Mouse (Mus musculus) adrenal gland (tissue): ENCODE measurements around the gene Auts2.

Experiments used
- intact Hi-C: fragments of 180-260 bp; cut with DNase I; formaldehyde crosslinking; loops from one replicate; pipeline ENCODE4 v1.15.1; 2025

The Auts2 gene

DNA sequence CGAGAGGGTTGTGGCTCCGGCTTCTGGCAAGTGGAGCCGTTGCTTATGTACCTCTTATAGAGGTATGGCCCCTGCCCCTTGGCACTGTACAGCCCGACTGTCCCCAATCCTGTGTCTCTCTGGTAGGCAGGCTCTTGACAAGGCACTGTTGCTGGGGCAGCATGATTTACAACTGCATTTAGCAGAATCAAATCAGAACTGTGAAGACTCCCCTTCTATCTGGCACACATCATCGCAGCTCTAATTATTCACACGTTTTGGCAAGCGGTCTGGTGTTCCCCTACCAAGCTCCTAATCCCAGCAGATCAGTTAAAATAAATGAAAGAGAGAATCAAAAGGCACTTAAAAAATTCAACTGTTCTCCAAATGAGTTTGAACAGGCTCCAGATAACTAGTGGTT lies 835.7 kb downstream of the Auts2 start:
- intact Hi-C loops = no loop called here

GRCm38 (mm10) chr5:131703729-131704128 lies 839.4 kb downstream of the Auts2 start:
- intact Hi-C loops = no loop called here

DNA sequence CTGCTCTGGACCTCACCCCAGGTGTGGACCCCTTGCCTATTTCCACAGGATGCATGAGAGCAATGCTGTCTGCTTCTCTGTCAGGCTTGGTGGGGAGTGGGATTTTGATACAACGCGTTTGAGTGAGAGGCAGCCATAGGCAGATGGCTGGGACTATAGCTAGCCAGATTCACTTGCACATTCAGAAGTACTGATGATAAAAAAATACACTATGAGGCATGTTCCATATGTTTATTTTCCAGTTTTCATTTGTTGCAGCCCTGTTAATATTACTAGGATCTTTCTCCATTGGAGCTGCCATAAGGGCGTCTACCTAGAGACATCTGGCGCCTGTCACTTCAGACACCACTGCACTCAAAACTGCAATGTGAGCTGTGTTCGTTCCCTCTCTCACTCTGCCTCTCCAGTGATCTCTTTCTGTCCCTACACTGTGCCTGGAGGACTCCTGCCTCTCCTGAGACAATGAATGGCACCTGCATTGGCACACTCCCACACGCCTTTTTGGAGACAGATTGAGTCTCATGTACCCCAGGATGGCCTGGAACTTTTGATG lies 840.2 kb downstream of the Auts2 start:
- intact Hi-C loops = no loop called here

GRCm38 (mm10) chr5:131698900-131699299 lies 844.2 kb downstream of the Auts2 start:
- intact Hi-C loops = no loop called here

DNA sequence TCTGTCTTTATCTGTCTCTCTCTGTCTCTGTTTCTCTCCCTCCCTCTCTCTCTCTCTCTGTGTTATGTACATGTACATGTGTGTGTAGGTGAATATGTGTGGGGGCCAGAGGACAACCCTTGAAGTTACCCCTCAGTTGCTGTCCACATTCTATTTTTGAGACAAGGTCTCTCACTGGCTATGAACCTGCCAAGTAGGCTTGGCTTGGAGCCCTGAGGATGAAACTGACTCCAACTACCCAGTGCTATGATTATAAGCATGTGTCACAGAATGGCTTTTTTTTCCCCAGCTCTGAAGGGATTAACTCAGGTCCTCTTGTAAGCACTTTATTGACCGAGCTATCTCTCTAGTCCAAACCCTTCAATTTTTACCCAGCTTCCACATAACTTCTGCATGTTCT lies 852.4 kb downstream of the Auts2 start:
- intact Hi-C loops = no loop called here

GRCm38 (mm10) chr5:131686956-131687618 lies 856.1 kb downstream of the Auts2 start:
- intact Hi-C loops = no loop called here

DNA sequence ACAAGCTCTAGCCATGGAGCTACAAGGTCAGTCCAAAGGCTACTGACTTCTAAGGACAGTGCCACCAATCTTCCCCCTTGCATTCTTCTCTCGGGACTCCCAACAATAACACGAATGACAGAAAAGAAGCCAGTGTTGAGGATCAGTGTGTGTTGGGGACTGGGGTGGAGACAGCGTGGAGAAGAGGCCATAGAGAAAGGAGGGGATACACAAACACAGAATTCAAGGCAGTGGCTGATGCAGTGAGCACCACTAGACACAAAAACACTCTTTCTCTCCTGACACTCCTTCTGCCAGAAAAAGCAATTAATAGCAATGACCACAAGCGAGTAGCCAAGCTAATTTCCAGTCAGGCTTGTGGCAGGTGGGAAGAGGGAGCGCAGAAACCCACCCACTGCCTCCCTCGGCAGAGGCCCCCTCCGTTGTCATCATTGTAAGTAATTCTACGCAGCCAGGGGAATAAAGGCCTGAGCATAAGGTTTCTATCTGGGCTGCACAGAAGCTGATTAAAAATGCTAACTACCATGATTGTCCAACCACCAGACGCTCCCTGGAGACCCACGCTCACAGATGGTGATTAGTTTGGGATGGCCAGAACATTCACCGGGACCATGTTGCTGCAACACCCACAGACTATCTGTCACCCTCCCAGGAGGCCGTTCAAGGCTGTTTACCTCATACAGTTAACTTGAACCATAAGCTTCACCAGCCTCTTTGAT lies 862.9 kb downstream of the Auts2 start:
- intact Hi-C loops = no loop called here

GRCm38 (mm10) chr5:131679523-131679922 lies 863.6 kb downstream of the Auts2 start:
- intact Hi-C loops = no loop called here

- intact Hi-C loops = no loop called here
These were observed 865.6 kb downstream of the Auts2 start for GRCm38 (mm10) chr5:131677518-131677917.

GRCm38 (mm10) chr5:131673696-131674095 lies 869.4 kb downstream of the Auts2 start:
- intact Hi-C loops = no loop called here

- intact Hi-C loops = no loop called here
These were observed 878.1 kb downstream of the Auts2 start for GRCm38 (mm10) chr5:131665068-131665467.

- intact Hi-C loops = no loop called here
These were observed 878.5 kb downstream of the Auts2 start for GRCm38 (mm10) chr5:131664657-131665056.

GRCm38 (mm10) chr5:131662657-131663056 lies 880.5 kb downstream of the Auts2 start:
- intact Hi-C loops = no loop called here

GRCm38 (mm10) chr5:131658822-131659515 lies 884.2 kb downstream of the Auts2 start:
- intact Hi-C loops = no loop called here

DNA sequence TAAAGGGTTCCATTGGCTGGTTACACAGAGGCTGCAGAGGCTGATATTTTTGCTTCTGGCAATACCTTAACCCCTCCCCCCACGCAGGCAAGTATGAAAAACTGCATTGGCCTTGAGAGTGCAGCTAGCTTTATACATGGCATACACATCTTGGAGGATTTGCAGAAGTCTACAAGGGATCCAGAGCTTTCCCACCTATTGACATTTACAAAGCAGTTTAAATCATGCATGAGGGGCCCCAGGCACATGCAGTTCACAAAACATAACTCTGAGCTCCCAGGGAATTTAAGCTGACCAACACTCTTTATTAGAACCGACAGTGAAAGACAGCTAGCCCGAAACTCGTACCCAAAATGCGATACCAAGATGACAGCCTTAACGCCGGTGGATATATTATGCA lies 888.9 kb downstream of the Auts2 start:
- intact Hi-C loops = no loop called here

DNA sequence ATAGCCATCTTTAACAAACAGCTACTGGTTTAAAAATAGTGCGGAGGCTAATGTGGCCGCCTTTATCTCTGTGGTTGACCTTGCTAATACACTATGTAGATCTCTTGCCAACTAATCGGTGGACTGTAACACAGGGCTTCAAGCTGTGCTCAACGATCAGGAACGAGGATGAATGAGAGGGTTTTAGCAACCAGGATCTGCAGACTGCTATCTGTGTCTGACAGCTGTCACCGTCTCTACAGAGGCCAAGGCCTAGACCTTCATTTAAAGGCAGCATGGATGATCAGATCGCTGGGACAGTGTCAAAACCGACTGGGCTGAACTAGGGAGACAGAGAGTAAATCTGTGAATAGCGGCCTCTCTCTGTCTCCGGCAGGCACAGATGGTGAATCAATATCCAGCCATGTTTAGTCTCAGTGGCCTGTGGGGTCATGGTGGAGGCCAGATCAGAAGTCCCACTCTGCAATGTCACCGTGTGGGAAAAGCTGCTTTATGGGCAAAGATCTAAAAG lies 892.7 kb downstream of the Auts2 start:
- intact Hi-C loops = no loop called here

- intact Hi-C loops = loop anchor here (5.0 kb wide), 1 partner anchor 45 kb away; no protein-coding TSS in a partner anchor
These were observed 895.4 kb downstream of the Auts2 start for GRCm38 (mm10) chr5:131647683-131648119.

- intact Hi-C loops = loop anchor here (5.0 kb wide), 1 partner anchor 45 kb away; no protein-coding TSS in a partner anchor
These were observed 896.0 kb downstream of the Auts2 start for GRCm38 (mm10) chr5:131647104-131647682.

DNA sequence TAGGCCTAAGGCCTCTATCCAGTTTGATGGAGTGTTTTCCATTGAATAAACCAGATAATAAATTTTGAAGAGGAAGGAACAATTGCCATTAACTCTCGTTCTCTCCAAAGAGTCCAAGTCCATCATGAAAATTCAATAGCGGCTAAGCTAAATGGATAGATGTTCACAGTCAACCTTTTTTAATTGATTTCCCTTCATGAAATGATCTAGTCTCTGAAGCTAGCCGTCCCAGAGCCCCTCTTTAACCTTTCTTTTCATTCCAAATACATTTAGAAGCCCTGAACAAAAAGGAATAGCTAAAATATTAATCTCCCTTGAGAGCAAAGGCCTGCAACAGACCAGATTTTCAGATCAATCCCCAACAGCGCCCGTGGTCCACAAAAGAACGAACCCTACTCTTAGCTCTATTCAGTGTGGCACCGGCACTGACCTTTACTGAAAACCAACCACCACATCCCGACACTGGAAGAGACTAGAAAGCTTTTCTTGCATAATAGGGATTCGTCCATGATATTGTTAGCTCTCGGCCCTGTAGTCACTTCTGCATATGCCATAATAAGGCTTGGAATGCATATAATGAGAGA lies 896.9 kb downstream of the Auts2 start:
- intact Hi-C loops = loop anchor here (5.0 kb wide), 1 partner anchor 44 kb away; no protein-coding TSS in a partner anchor

DNA sequence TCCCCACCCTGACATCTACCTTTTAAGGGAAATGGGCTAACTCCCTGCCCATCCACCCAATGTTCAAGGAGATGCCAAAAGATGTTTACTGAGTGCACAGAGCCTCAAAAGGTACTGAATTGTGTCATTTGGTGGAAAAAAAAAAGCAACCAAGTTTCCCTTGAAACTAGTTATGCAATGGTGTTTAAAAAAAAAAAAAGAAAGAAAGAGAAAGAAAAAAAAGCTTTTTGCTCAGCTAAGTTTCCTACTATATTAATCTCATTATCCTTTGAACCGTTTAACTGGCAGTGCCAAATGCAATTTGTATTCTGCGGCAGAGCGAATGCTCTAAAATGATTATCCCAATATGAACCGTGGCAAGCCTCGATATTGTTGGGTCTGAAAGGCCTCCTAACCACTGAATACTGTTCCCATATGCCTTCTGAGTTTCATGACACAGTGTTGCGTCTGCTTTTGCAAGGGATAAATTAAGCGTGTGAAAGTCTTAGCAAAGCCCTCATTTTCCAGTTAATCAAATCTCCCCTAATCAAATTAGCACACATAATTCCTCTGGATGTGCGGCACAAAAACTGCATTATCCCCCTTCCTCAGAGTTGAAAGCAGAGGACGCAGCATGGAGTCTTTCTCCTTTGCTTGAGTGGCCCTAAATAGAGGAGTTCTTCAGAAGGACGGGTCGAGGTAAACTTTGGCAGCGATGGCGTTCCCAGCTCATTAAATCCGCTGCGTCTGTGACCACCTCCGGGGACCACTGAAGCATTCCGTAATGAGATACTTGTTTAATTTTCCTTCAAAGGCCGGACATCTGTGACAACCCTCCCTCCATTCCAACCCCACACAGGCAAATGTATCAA lies 897.6 kb downstream of the Auts2 start:
- intact Hi-C loops = loop anchor here (5.0 kb wide), 1 partner anchor 43 kb away; no protein-coding TSS in a partner anchor
